Comparison of ENCODE assay signal across 18 mouse cellular contexts in the genomic region with DNA sequence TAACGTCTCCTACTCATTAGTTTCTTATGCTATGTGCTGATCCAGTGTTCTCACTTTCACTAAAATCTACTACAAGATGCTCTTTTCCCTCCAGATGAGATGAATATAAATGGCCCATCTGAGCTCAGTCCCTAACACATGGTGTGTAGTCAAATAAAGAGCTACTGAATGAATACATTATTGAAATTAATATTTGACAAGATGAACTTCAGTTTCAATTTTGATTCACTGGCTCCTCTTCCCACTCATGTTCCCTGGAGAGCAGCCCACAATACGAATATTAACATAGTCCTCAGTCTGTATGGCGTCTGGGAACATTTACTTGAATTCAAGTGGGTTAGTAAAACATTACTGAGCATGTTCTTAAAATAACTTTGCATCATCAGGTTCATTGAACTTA.
"Had no signal": no experiment of that assay in that cellular context is flagged by ENCODE, and none has a peak within 500 bp of the region (broad histone marks: within the 10 kb centered on the region; RNA-seq: fewer than 3 reads in every experiment).

No protein-coding gene starts in this region.

- ATAC-seq: hindbrain, embryonic 16.5 days; inflammation-experienced regulatory T-cells, adult 6 months; intestine, embryonic 15.5 days; intestine, postnatal 0 days; liver, postnatal 0 days had no signal

- DNase-seq: gastrocnemius, adult 2 months; gastrocnemius, postnatal 10 days; gastrocnemius, postnatal 25 days; heart, adult 18-20 months; heart, postnatal 10 days; heart, postnatal 4 days; kidney, adult 18-20 months; kidney, adult 8-10 months; kidney, postnatal 10 days; kidney, postnatal 25 days; kidney, postnatal 4 days; liver; liver, embryonic 13.5 days; liver, postnatal 0 days had no signal
